Mouse (Mus musculus): Measurements from ENCODE around the gene Man2a2. TPM values are rescaled to one million over a fixed set of nuclear protein-coding genes. Genes with fewer than 3 reads are reported as not detected.
A peak's percentile ranks its signal among the peaks of the same experiment; 100 is the strongest.

Man2a2 gene
- total RNA-seq (2021) = 10 to 100 TPM; 92.2 to 97.2 TPM
- long read RNA-seq, experiment 1, full-length matches to known transcripts = 42 of 109 reads
- long read RNA-seq, experiment 1, partial matches to known transcripts = 43 of 109 reads
- long read RNA-seq, experiment 1, other reads (novel, unspliced or antisense) = 24 of 109 reads
- long read RNA-seq, experiment 2, full-length matches to known transcripts = 44 of 101 reads
- long read RNA-seq, experiment 2, partial matches to known transcripts = 34 of 101 reads
- long read RNA-seq, experiment 2, other reads (novel, unspliced or antisense) = 23 of 101 reads

DNA sequence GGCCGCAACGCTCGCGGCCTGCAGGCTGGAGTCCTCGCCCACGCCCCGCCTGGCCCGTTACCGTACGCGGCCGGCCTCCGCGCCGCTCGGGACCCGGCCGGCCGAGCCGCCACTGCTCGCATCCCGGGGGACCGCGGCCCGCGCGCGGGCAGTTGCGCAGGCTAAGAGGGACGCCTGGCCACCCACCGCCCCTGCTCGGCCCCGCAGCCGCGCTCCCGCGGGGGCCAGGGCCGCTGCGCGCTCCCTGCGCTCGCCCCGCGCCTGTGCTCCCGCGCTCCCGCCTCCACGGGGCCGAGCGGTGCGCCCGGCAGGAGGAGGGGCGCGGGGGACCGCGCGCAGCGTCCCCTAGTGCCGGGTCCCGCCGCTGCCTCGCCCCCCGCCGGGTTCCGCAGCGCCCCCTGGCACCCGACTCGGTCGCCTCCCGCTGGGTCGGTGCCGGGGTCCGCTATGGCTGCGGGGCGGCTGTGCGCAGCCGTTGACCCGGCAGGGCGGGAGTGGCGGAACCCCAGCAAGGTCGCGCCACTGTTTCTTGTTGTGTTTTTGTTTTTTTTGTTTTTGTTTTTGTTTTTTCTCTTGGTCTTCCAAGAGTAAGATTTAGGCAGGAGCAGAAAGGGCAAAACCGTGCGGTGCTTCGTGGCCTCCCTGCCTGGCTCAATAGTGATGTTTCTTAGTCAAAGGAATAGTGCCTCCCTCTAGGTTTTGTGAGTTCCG is at the start of gene Man2a2:
TSS of gene Man2a2 (minus strand) at position 335 of the 711 bp plus-strand sequence.
- DNase-seq = peak; percentile 88

DNA sequence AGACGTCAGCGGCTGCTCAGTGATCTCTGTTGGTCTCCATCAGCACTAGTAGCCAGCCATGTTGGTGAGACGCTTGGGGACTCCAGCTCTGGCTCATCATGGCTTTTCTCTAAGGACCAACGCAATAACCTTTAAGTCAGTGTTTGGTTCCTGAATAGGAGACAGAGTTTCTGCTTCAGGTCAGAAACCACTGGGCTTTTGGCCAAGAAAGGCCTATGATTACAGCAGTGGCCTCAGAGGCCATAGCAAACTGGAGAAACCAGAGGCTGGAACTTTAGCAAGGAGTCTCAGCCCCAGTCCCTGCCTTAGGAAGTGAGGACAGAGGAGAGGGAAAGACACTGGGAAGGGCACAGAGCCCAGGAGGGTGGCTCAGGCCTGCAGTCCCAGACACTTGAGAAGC is 49.4 kb upstream of the Man2a2 start:
- DNase-seq = no peak

GRCm38 (mm10) chr7:80419278-80419677 is 48.1 kb upstream of the Man2a2 start:
- DNase-seq = no peak

GRCm38 (mm10) chr7:80418036-80418435 is 46.9 kb upstream of the Man2a2 start:
- DNase-seq = no peak

GRCm38 (mm10) chr7:80417601-80418000 is 46.4 kb upstream of the Man2a2 start:
- DNase-seq = no peak

DNA sequence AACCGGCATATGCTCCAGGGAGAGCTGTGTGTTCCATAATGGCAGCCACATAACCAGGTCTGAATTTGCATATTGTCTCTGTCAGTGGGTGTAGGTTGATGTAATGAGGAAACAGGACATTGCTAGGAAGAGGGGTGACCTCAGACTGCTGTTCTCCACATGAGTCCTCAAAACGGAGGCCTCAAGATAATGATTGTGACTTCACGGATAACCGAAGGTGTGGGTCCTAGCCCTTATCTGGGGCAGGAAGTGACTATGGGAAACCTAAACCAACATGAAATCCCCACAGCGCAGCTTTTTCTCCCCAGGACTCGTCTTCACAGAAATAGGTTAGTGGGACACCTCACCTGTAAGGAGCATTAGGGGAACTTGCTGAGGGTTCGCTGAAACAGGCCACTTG is 45.8 kb upstream of the Man2a2 start:
- no peak for DNase-seq

GRCm38 (mm10) chr7:80414303-80414855 is 43.2 kb upstream of the Man2a2 start:
- DNase-seq = no peak

DNA sequence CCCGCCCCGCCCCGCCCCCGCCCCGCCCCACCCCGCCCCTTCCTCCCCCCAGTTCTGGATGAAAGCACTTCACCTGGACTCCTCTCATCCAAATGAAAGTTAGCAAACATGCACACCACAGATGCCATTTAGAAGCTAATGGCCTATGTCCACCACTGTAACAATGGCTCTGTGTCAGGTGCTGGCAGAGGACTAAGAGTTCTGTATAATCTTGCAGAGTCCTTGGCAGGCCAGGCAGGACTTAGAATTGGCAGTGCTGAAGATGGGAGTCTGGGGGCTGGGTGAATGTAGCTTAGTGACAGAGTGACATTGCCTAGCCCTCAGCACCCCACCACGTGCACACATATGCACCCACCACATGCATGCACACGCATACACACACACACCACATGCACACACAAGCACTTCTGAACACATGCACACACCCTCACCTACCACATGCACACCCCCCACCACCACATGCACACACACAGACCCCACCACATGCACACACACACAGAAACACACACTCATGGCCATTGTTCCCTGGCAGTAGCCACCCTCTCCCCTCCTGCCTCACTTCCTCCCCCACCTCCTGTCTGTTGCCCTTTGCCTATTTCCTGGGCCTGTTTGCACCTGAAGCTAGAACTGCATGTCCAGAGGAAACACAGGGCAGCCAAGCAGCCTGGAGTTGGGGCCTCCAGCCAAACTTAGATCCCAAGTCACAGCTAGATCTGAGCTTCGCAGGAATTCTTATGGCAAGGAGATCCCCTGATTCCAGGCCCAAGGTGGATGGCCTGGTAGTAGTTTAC is 42.5 kb upstream of the Man2a2 start:
- no peak for DNase-seq

DNA sequence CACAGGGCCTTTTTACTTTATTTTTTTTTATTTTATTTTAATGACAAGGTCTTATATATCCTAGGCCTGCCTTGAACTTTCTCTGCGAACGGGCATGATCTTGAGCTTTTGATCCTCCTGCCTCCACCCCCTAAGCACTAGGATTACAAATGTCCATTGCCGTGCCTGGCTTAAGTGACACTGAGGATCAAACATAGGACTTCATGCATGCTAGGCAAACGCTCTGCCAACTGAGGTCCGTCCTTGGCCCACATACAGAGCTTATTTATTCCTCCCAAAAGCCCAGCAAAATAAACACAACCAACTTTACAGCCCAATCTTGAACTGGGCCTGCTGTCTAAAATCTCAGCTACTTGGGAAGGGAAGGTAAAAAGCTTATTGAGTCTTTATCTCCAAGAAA is 41.6 kb upstream of the Man2a2 start:
- no peak for DNase-seq

GRCm38 (mm10) chr7:80412279-80412678 is 41.1 kb upstream of the Man2a2 start:
- no peak for DNase-seq

- DNase-seq = no peak
Measured at GRCm38 (mm10) chr7:80410380-80410779, 39.2 kb upstream of the Man2a2 start.

- no peak for DNase-seq
Measured at GRCm38 (mm10) chr7:80407712-80408111, 36.5 kb upstream of the Man2a2 start.

DNA sequence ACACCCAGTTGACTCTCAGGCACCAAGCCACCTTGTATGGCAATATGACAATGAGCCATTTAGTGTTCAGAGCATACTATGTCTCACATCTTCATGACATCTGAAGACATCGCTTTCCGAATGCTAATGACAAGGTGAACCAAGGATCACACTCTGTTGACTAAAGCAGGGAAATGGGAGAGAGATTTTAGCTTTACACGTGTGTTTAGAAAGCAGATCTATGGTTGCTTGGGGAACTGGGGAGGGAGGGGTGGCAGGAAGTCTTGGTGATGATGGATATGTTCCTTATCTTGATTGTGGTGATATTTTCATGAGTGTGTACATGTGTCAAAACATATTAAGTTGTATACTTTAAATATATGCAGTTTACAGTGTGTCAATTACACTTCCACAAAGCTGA is 35.0 kb upstream of the Man2a2 start:
- DNase-seq = no peak

DNA sequence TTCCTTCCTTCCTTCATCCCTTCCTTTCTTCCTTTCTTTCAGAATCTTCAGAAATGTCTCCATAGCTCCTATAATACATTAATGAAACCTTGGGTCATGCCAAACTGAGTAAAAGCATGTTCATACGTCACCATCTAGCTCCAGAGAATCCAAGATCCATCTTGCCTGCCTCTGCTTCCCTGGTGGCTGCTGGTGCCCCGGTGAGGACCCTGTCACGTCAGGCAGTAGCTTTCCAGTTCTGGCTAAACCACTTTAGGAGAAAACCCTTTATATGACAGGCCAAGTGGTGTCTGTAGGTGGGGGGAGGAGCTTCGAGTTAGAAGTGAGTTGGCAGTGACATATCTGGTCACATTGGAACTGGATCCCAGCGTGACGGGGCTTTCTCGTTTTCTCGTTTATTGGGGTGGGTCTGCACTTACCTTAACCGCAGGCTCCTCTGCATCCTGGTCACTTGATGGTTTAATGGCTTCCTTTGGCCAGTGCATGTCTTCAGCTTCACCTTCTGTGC is 34.1 kb upstream of the Man2a2 start, which contains the start of gene Furin:
TSS of gene Furin (minus strand) at position 249 of the 508 bp plus-strand sequence.
- DNase-seq = no peak

DNA sequence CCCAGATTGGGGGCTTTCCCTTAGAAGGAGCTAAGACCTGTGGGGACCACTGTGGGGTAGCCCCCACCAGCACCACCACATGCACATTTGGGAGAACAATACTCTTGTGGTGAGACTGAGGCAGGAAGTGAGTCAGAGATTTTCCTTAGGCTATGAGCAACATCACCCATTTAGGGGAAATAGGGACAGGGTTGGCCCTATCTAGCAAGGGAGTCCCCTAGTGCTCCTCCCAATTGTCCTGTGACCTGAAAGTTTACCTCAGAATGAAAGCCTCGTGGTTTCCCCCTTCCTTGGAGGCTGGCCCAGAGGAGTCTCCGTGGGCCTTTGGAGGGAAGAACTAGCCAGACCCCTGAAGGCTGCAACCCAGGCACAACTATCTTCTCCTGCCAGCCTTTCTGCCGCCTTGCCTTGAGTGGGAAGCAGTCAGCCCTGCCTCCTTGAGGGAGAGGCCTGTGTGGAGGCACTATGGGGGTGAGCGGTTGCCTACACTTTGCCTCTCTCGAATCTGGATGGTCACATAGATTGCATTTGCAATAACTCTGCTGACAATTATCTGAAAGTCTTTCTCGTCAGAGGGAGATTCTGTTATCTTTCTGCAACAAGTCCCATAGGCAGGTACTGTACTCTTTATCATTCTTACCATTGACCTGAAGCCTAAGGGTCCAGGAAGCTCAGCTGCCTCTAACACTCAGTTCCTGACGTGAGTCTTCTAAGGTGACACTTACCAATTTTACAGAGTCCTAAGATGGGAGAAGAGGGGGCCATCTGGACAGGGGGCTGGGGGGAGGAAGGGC is 33.1 kb upstream of the Man2a2 start:
- DNase-seq = no peak

- DNase-seq = peak; percentile 87
Measured at GRCm38 (mm10) chr7:80403551-80403950, 32.4 kb upstream of the Man2a2 start.

DNA sequence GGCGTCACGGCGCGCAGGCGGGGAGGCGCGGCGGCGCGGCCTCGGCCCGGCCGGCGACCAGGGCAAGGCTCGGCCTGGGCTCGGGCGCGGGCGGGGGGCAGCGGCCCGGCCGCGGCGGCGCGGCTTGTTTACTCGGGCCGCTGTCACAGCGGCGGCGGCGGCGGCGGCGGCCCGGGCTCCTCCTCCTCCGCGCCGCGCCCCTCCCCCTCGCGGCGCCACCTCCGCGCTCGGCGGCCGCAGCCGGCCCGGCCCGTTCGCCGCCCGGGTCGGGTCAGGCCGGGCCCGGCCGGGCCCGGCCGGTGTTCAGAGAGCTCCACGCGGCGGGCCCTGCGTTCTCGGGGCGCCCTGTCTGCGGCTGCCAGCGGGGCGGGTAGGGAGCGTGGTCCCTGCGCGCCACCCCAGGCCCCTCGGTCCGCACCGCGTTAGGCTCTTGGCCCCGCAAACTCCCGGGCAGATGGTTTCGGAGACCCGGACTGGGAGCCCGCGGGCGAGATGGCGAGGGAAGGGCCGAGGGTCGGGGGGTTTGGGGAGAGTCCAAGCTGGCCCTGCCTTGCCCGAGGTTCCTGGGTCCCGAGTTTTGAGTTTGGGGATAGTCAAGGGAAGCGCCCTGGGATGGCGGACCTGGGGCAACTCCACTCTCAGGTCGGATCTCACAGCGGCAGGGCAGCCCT is 31.6 kb upstream of the Man2a2 start:
- peak; percentile 83 for DNase-seq

DNA sequence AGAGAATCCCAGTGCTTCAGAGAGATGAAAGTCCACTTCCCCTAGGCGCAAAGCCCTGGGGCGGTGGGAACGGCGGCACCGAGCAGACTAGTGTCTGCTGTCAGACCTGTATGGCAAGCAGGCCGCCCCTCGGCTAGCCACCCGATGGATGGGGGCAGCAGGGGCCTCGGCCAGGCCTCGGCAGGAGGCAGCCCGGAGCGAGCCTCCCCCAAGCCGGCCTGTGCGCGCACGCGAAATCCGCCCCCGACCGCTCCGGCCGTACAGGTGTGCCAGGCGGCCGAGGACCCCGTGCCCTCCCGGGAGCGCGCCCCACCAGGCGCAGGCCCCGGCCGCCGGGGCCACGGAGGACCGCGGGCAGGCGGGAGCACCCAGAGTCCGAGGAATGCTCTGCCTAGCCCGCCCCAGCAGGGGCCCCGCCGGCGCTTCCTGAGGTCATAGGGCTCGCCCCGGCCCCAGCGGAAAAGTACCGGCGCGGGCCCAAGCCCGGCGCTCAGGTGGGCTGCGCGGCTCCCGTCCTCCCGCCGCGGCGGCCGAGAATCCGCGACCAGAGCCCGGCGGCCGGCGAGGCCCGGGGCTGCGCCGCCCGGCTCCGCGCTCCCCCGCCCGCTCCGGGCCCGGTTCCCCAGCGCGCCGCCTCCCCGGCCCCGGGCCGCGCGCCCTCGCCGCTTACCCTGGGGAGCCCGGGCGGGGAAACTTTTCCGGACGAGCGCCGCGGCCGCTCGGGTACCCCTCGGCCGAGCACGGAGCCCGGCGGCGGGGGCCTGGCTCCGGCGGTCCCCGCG is 30.9 kb upstream of the Man2a2 start:
- DNase-seq = peak; percentile 64

DNA sequence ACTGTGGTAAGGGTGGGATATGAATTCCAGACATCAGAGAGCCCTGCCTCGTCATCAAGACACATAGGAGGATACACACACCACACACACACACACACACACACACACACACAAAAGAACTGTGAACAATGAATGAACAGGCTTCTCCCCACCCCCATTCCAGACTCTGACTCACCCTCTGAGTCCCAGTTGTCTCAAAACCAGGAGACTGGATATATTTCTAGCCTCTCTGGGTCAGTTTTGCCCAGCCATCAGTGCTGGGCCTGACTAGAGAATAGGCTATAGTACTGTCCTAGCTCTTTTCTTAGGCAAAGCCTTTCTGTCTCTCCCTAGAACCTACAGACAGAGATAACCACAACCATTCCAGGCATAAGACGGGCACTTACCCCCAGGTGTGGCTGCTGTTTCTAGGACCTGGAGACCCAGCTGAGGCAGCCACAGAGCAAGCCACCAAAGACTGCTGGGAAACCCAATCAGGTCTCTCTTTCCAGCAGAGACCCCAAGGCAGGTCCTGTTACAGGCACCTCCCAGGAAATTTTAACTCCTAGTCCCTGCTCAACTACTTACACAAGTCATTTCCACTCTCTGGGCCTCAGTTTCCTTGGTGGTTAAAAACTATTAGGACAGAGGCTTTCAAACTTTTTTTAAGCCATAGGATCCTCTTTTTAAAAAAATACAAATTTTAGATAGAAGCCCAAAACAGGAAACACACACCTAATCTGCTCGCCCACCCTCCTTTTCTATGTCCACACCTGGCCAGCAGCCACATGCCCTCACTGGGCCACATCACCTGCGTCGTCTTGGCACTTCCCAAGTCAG is 30.1 kb upstream of the Man2a2 start:
- no peak for DNase-seq

Measured in gastrocnemius, postnatal 10 days (tissue).